Mouse (Mus musculus) frontal cortex, postnatal 25 days (tissue): ENCODE results near the gene Mtcl1.
"Not testable (repeated sequence)": the region's sequence is repeated elsewhere in the genome, so short reads cannot be mapped to it uniquely, and the experiment has no call there.

Experiments
- DNase-seq, 2 experiments: peaks; one replicate each; pipeline ENCODE4 v3.0.0; 2022; ENCODE audit warnings: low spot score in 2 of 2

The Mtcl1 gene

GRCm38 (mm10) chr17:66448421-66449405 is 837 bp downstream of the Mtcl1 start:
- DNase-seq = peak in 1 of 2 experiments; percentile 39

GRCm38 (mm10) chr17:66447978-66448377 is 1.6 kb downstream of the Mtcl1 start:
- no peak for DNase-seq

GRCm38 (mm10) chr17:66447007-66447312 is 2.6 kb downstream of the Mtcl1 start:
- no peak for DNase-seq

- DNase-seq = no peak
These were observed 3.1 kb downstream of the Mtcl1 start for GRCm38 (mm10) chr17:66446196-66447006.

GRCm38 (mm10) chr17:66444059-66444700 is 5.4 kb downstream of the Mtcl1 start:
- no peak for DNase-seq

- DNase-seq = no peak
These were observed 9.7 kb downstream of the Mtcl1 start for GRCm38 (mm10) chr17:66439888-66440287.

GRCm38 (mm10) chr17:66439051-66439753 is 10.3 kb downstream of the Mtcl1 start:
- DNase-seq = no peak

GRCm38 (mm10) chr17:66438137-66438536 is 11.4 kb downstream of the Mtcl1 start:
- no peak for DNase-seq

GRCm38 (mm10) chr17:66436811-66437210 is 12.7 kb downstream of the Mtcl1 start:
- no peak for DNase-seq

GRCm38 (mm10) chr17:66435982-66436381 is 13.6 kb downstream of the Mtcl1 start:
- no peak for DNase-seq

GRCm38 (mm10) chr17:66435007-66435406 is 14.5 kb downstream of the Mtcl1 start:
- DNase-seq = no peak

- DNase-seq = no peak
These were observed 15.0 kb downstream of the Mtcl1 start for GRCm38 (mm10) chr17:66434566-66434965.

GRCm38 (mm10) chr17:66424601-66425000 is 24.9 kb downstream of the Mtcl1 start:
- not testable (repeated sequence) for DNase-seq

- DNase-seq = no peak
These were observed 30.1 kb downstream of the Mtcl1 start for GRCm38 (mm10) chr17:66419421-66419820.

GRCm38 (mm10) chr17:66417748-66418147 is 31.8 kb downstream of the Mtcl1 start:
- DNase-seq = no peak

GRCm38 (mm10) chr17:66417329-66417728 is 32.2 kb downstream of the Mtcl1 start:
- no peak for DNase-seq

GRCm38 (mm10) chr17:66416841-66417313 is 32.7 kb downstream of the Mtcl1 start:
- peak in 1 of 2 experiments; percentile 25 for DNase-seq

GRCm38 (mm10) chr17:66416436-66416835 is 33.1 kb downstream of the Mtcl1 start:
- DNase-seq = no peak

- DNase-seq = no peak
These were observed 35.2 kb downstream of the Mtcl1 start for GRCm38 (mm10) chr17:66414331-66414730.

GRCm38 (mm10) chr17:66412155-66412970 is 37.2 kb downstream of the Mtcl1 start:
- DNase-seq = no peak
